Mouse (Mus musculus): ENCODE measurements around the gene Rab3d. TPM values are rescaled to one million over a fixed set of nuclear protein-coding genes. Genes with fewer than 3 reads are reported as not detected.

Rab3d gene
- polyA plus RNA-seq, 1 experiment from 2014 or later: 23.0 TPM

Other genes with a start within 250 kb of the Rab3d start
- 15.6 and 18.3 TPM in 2 replicates for gene Ldlr, start 194.7 kb downstream of the Rab3d start, polyA plus RNA-seq (2015; fragmentation: Nextera tagmentation; extraction: Ambion mirVana)
- 26.4 and 27.2 TPM in 2 replicates for gene Spc24, start 157.9 kb downstream of the Rab3d start, polyA plus RNA-seq (2015; fragmentation: Nextera tagmentation; extraction: Ambion mirVana)
- 5.2 and 5.8 TPM in 2 replicates for gene Kank2, start 119.4 kb downstream of the Rab3d start, polyA plus RNA-seq (2015; fragmentation: Nextera tagmentation; extraction: Ambion mirVana)
- 0.88 TPM in 2 replicates for gene Angptl8, start 82.7 kb downstream of the Rab3d start, polyA plus RNA-seq (2015; fragmentation: Nextera tagmentation; extraction: Ambion mirVana)
- gene Dock6, start 65.6 kb downstream of the Rab3d start, polyA plus RNA-seq (2015; fragmentation: Nextera tagmentation; extraction: Ambion mirVana): 16.4 and 21.2 TPM in 2 replicates
- gene Ccdc159, start 9.3 kb upstream of the Rab3d start, polyA plus RNA-seq (2015; fragmentation: Nextera tagmentation; extraction: Ambion mirVana): 8.5 and 11.7 TPM in 2 replicates
- 51.7 and 53.8 TPM in 2 replicates for gene Tmem205, start 9.4 kb upstream of the Rab3d start, polyA plus RNA-seq (2015; fragmentation: Nextera tagmentation; extraction: Ambion mirVana)
- gene Plppr2, start 18.8 kb upstream of the Rab3d start, polyA plus RNA-seq (2015; fragmentation: Nextera tagmentation; extraction: Ambion mirVana): 95.5 and 119 TPM in 2 replicates
- gene Swsap1, start 37.6 kb upstream of the Rab3d start, polyA plus RNA-seq (2015; fragmentation: Nextera tagmentation; extraction: Ambion mirVana): 9.1 and 9.3 TPM in 2 replicates
- 1.3 and 1.9 TPM in 2 replicates for gene Epor, start 45.3 kb upstream of the Rab3d start, polyA plus RNA-seq (2015; fragmentation: Nextera tagmentation; extraction: Ambion mirVana)
- 1.2 and 2.2 TPM in 2 replicates for gene Rgl3, start 71.3 kb upstream of the Rab3d start, polyA plus RNA-seq (2015; fragmentation: Nextera tagmentation; extraction: Ambion mirVana)
- 4.9 and 5.1 TPM in 2 replicates for gene Ccdc151, start 84.4 kb upstream of the Rab3d start, polyA plus RNA-seq (2015; fragmentation: Nextera tagmentation; extraction: Ambion mirVana)
- gene Prkcsh, start 84.6 kb upstream of the Rab3d start, polyA plus RNA-seq (2015; fragmentation: Nextera tagmentation; extraction: Ambion mirVana): 94.9 and 100 TPM in 2 replicates
- 97.4 and 104 TPM in 2 replicates for gene Elavl3, start 133.8 kb upstream of the Rab3d start, polyA plus RNA-seq (2015; fragmentation: Nextera tagmentation; extraction: Ambion mirVana)
- not detected in 2 replicates for gene Gm49318, start 153.1 kb upstream of the Rab3d start, polyA plus RNA-seq (2015; fragmentation: Nextera tagmentation; extraction: Ambion mirVana)
- 17.3 and 19.6 TPM in 2 replicates for gene Zfp653, start 153.2 kb upstream of the Rab3d start, polyA plus RNA-seq (2015; fragmentation: Nextera tagmentation; extraction: Ambion mirVana)
- 56.0 and 63.5 TPM in 2 replicates for gene Ecsit, start 167.2 kb upstream of the Rab3d start, polyA plus RNA-seq (2015; fragmentation: Nextera tagmentation; extraction: Ambion mirVana)
- gene Cnn1, start 181.0 kb upstream of the Rab3d start, polyA plus RNA-seq (2015; fragmentation: Nextera tagmentation; extraction: Ambion mirVana): 1.6 and 2.3 TPM in 2 replicates
- gene Elof1, start 199.0 kb upstream of the Rab3d start, polyA plus RNA-seq (2015; fragmentation: Nextera tagmentation; extraction: Ambion mirVana): 183 and 190 TPM in 2 replicates
- gene Acp5, start 217.5 kb upstream of the Rab3d start, polyA plus RNA-seq (2015; fragmentation: Nextera tagmentation; extraction: Ambion mirVana): 0.44 and 0.97 TPM in 2 replicates
- 85.3 and 86.0 TPM in 2 replicates for gene Pigyl, start 238.7 kb upstream of the Rab3d start, polyA plus RNA-seq (2015; fragmentation: Nextera tagmentation; extraction: Ambion mirVana)

Measured in hindbrain, embryonic 15.5 days (tissue).